Mouse (Mus musculus): ENCODE results near the gene Qrich2.

Gene Qrich2

GRCm38 (mm10) chr11:116443311-116443710, 22.7 kb downstream of the Qrich2 start:
- no peak for DNase-seq

- no peak for DNase-seq
Observed at GRCm38 (mm10) chr11:116442867-116443177, 23.2 kb downstream of the Qrich2 start.

DNA sequence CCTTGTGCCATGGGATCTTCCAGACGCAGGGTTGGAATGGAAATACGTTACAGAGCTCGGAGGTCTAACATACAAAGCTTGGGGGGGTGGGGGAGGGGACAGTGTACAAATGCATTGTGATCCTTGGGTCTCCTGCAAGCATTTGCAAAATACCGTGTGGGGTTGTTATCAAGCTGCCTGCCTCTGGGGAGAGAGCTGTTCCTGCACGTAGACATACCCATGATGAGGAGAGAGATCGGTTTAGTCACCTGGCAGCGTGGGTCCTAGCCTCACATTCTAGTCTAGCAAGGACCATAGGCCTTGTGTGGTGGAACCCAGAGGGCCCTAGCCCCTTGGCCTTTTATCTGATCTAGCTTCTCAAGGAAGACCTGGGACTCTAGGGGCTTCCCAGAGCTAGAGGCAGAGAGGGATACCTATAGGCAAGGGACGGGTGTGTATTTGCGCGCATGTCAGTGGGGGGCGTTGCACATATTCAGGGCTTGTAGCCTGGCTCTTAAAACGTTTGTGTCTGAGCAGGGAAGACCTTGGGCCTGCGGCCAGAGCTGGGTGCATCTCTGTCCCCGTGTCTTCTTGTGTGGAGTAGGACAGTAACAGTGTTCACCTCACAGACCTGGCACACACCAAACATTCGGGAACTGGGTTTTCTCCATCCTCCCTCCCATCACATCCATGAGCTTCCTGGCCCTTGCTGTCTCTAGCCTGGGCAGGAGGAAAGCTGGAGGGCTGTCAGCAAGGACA, 23.7 kb downstream of the Qrich2 start:
- no peak for DNase-seq

DNA sequence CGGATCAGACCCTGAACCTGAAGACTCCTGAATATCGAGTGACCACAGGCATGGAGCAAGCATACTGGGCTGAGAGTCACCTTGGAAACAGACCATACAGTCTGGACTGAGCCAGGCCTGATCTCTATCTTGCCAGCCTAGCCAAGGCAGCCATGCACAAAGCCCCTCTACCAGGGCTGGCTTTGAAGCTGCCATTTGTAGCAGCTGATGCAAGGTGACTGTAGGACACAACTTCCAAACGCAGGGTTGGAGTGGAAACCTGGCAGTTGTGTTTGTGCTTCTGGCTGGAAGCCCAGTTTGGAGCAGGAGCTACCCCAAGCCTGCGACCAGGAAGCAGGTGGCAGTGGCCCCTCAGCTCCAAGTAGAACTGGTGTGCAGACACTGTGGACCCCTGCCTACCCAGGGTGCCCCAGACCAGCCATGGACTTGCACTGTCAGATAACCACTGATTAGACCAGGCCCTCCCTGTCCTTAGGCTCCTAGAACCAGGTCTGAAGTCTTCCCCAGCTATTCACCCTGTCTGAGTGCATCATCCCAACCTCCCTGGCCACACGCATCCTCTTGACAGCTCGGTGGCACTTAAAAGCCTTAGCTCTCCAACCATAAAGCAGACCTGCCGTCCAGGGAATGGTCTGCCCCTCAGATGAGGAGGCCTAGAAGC, 25.5 kb downstream of the Qrich2 start:
- no peak for DNase-seq

GRCm38 (mm10) chr11:116439269-116440240, 26.5 kb downstream of the Qrich2 start:
- DNase-seq: no peak

- no peak for DNase-seq
Observed at GRCm38 (mm10) chr11:116437541-116437940, 28.5 kb downstream of the Qrich2 start.

GRCm38 (mm10) chr11:116436725-116437331, 29.2 kb downstream of the Qrich2 start:
- DNase-seq: no peak

DNA sequence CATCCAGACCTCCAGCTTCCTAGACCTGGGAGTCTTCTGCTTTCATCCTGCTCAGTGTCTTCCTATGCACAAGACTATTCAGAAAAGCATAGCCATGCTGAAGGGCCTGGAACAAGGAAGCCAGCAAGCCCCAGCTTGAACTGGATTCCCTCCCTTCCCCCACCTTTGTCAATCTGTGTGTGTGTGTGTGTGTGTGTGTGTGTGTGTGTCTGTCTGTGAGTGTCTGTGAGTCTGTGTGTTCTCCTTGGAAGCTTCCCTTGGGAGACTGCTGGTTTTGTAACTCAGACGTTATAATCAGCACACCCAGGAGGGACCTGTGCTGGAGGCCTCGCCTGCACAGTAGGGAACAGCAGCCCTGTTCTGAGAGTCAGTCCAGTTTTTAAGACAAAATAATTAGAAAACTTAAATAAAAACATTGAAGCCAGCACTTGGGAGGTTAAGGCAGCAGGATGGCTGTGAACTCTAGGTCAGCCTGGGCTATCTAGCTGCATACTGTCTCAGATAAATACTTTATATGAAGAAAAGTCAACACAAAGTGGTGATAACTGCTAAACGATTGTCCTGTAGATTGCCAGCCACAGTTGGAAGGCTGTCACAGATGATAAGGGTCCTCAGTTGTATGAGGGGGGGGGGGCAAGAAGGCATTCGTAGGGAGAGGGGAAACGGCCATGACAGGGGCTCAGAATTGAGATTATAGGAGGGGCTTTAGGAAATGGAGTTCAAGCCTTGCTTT, 29.9 kb downstream of the Qrich2 start:
- no peak for DNase-seq

GRCm38 (mm10) chr11:116434967-116435752, 30.9 kb downstream of the Qrich2 start:
- no peak for DNase-seq

- DNase-seq: peak; percentile 69
Observed at GRCm38 (mm10) chr11:116434287-116434966, 31.6 kb downstream of the Qrich2 start.

- DNase-seq: peak; percentile 99
Observed at GRCm38 (mm10) chr11:116433356-116434286, 32.4 kb downstream of the Qrich2 start, which contains the start of gene Ubald2. Gene Ubald2, plus strand, starts transcription at chr11:116434094.

- DNase-seq: peak; percentile 49
Observed at GRCm38 (mm10) chr11:116432593-116433355, 33.3 kb downstream of the Qrich2 start.

DNA sequence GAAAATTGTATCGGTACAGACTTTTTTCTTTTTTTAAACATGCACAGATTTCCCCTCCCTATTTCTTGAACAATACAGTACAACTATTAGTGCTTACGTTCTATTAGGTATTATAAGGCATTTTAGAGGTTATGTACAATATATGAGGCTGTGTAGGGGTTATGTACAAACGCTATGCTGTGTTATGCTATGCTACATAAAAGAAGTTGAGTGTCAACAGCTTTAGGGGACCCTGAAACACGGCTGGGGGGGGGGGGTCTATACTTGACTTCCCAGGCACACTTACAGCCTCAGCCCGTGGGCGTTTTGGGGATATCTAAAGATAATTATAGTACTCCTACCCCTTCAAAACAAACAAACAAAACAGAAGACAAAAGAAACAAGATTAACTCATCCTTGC, 33.9 kb downstream of the Qrich2 start:
- DNase-seq: no peak

GRCm38 (mm10) chr11:116431428-116432077, 34.5 kb downstream of the Qrich2 start:
- DNase-seq: no peak

DNA sequence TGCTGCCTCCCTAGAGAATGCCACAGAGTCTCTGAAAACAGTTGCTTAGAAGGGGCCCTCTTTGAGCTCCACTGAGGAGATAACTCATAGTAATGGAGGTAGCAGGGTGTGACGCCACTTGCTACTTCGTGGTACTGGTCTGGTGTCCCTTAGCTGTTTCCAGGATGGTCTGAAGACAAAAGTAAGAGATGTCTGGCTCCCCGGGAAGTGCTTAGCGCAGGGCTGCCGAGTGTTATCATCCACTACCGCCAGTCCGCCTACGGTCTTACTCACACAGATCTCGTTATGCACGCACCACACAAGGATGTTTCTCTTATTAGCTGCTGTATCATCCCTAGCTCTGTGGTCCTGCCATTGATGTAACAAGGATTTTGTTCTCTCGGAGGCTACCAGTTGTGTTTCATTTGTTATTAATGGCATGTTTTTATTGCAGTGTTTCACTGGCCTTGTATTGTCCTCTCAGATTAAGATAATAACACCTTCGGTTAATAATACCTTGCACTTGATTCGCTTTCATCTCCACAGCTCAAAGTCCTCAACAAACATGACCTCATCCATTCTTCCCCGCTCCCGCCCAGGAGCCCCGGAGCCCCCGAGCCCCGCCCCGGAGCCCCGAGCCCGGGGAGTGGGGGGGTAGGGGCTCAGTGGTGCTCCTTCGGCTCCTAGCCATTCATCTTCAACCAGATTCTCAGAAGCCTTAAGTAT, 35.2 kb downstream of the Qrich2 start:
- DNase-seq: no peak

DNA sequence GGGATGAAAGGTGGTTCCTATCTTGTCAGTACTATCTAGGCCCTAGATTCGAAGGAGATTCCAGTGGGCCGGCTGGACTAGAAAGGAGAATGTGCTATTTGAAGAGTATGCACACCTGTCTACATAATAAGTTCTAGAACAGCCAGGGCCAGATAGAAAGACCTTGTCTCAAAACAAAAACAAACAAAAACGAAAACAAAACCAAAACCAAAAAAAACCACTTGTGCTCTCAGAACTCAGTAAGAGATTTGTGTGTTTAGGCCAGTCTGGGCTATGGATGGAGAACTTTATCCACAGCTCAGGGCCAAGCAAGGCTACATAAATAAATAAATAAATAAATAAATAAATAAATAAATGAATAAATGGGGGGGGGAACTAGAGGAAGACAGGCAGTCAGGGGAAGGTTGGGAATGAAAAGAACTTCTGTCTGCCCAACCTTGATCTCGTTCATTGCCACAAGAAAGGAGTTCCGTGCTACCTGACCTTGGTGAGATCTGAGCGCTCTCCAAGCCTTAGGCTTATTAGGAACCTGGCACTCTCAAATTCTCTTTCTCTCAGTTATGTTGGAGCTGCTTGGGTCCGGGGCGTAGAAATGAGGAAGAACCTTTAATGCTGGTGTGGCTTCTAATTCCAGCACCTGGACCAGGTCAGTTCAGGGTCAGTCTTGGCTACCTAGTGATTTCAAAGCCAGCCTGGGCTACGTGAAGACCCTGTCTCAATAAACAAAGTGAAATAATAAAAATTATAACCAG, 36.0 kb downstream of the Qrich2 start:
- DNase-seq: no peak

Measured in right cerebral cortex, postnatal 25 days (tissue).